Mouse (Mus musculus): ENCODE results near the gene Lpcat2. TPM values are rescaled to one million over a fixed set of nuclear protein-coding genes. Genes with fewer than 3 reads are reported as not detected.

Gene Lpcat2
- polyA plus RNA-seq, 1 experiment, result 0.01 TPM

- H3K79me2 ChIP-seq (ENCODE audit: control insufficient read depth, insufficient read depth), result no peaks in the 10 kb centered on the region
- TF ChIP-seq CTCF (IDR thresholded peaks at IDR 0.05; ENCODE audit: control insufficient read depth, insufficient read depth, insufficient read length) (no peak), USF1 (IDR thresholded peaks at IDR 0.05; ENCODE audit: low read depth) (no peak), CEBPB (IDR thresholded peaks at IDR 0.05; ENCODE audit: low read depth) (no peak), MYOG (IDR thresholded peaks at IDR 0.05; ENCODE audit: control insufficient read depth, extremely low read depth, insufficient read length) (no peak), MYOD1 (IDR thresholded peaks at IDR 0.05; ENCODE audit: control insufficient read depth, insufficient read length, low read depth) (no peak), FOSL1 (IDR thresholded peaks at IDR 0.05; ENCODE audit: insufficient read depth, low read length, poor library complexity, severe bottlenecking) (no peak), MAX (IDR thresholded peaks at IDR 0.05) (no peak)
- H3K4me3 ChIP-seq (ENCODE audit: insufficient read depth, poor library complexity, severe bottlenecking), result no peak overlapping the region
- H3ac ChIP-seq (ENCODE audit: control insufficient read depth, insufficient read length, low read depth), result no peak overlapping the region
- no peaks in the 10 kb centered on the region for H3K36me3 ChIP-seq (ENCODE audit: control insufficient read depth, insufficient read depth)
- no peaks in the 10 kb centered on the region for H3K79me3 ChIP-seq (ENCODE audit: low read depth)
- no peaks in the 10 kb centered on the region for H3K27me3 ChIP-seq (ENCODE audit: control insufficient read depth, insufficient read depth, insufficient read length)
These were observed 40.9 kb downstream of the Lpcat2 start for GRCm38 (mm10) chr8:92896056-92896455.

- Histone ChIP-seq H3K27me3 (ENCODE audit: control insufficient read depth, insufficient read depth, insufficient read length) (no peaks in the 10 kb centered on the region), H3K4me3 (ENCODE audit: insufficient read depth, poor library complexity, severe bottlenecking) (no peak overlapping the region), H3ac (ENCODE audit: control insufficient read depth, insufficient read length, low read depth) (no peak overlapping the region), H3K36me3 (ENCODE audit: control insufficient read depth, insufficient read depth) (no peaks in the 10 kb centered on the region), H3K79me2 (ENCODE audit: control insufficient read depth, insufficient read depth) (no peaks in the 10 kb centered on the region), H3K79me3 (ENCODE audit: low read depth) (no peaks in the 10 kb centered on the region)
- TF ChIP-seq USF1 (IDR thresholded peaks at IDR 0.05; ENCODE audit: low read depth) (no peak), MYOD1 (IDR thresholded peaks at IDR 0.05; ENCODE audit: control insufficient read depth, insufficient read length, low read depth) (no peak), FOSL1 (IDR thresholded peaks at IDR 0.05; ENCODE audit: insufficient read depth, low read length, poor library complexity, severe bottlenecking) (no peak), MAX (IDR thresholded peaks at IDR 0.05) (no peak), CTCF (IDR thresholded peaks at IDR 0.05; ENCODE audit: control insufficient read depth, insufficient read depth, insufficient read length) (no peak), CEBPB (IDR thresholded peaks at IDR 0.05; ENCODE audit: low read depth) (no peak), MYOG (IDR thresholded peaks at IDR 0.05; ENCODE audit: control insufficient read depth, extremely low read depth, insufficient read length) (no peak)
These were observed 41.5 kb downstream of the Lpcat2 start for GRCm38 (mm10) chr8:92896611-92897010.

- Histone ChIP-seq H3K27me3 (ENCODE audit: control insufficient read depth, insufficient read depth, insufficient read length) (no peaks in the 10 kb centered on the region), H3ac (ENCODE audit: control insufficient read depth, insufficient read length, low read depth) (no peak overlapping the region), H3K79me2 (ENCODE audit: control insufficient read depth, insufficient read depth) (no peaks in the 10 kb centered on the region), H3K36me3 (ENCODE audit: control insufficient read depth, insufficient read depth) (no peaks in the 10 kb centered on the region), H3K79me3 (ENCODE audit: low read depth) (no peaks in the 10 kb centered on the region), H3K4me3 (ENCODE audit: insufficient read depth, poor library complexity, severe bottlenecking) (no peak overlapping the region)
- no peak for TF ChIP-seq MYOG (IDR thresholded peaks at IDR 0.05; ENCODE audit: control insufficient read depth, extremely low read depth, insufficient read length)
- TF ChIP-seq MAX (IDR thresholded peaks at IDR 0.05), result no peak
- TF ChIP-seq CTCF (IDR thresholded peaks at IDR 0.05; ENCODE audit: control insufficient read depth, insufficient read depth, insufficient read length), result no peak
- TF ChIP-seq CEBPB (IDR thresholded peaks at IDR 0.05; ENCODE audit: low read depth), result no peak
- no peak for TF ChIP-seq USF1 (IDR thresholded peaks at IDR 0.05; ENCODE audit: low read depth)
- no peak for TF ChIP-seq FOSL1 (IDR thresholded peaks at IDR 0.05; ENCODE audit: insufficient read depth, low read length, poor library complexity, severe bottlenecking)
- TF ChIP-seq MYOD1 (IDR thresholded peaks at IDR 0.05; ENCODE audit: control insufficient read depth, insufficient read length, low read depth), result no peak
These were observed 42.7 kb downstream of the Lpcat2 start for GRCm38 (mm10) chr8:92897794-92898193.

- Histone ChIP-seq H3K79me2 (ENCODE audit: control insufficient read depth, insufficient read depth) (no peaks in the 10 kb centered on the region), H3K36me3 (ENCODE audit: control insufficient read depth, insufficient read depth) (no peaks in the 10 kb centered on the region), H3K27me3 (ENCODE audit: control insufficient read depth, insufficient read depth, insufficient read length) (no peaks in the 10 kb centered on the region), H3K4me3 (ENCODE audit: insufficient read depth, poor library complexity, severe bottlenecking) (no peak overlapping the region), H3K79me3 (ENCODE audit: low read depth) (no peaks in the 10 kb centered on the region), H3ac (ENCODE audit: control insufficient read depth, insufficient read length, low read depth) (no peak overlapping the region)
- no peak for TF ChIP-seq MYOG (IDR thresholded peaks at IDR 0.05; ENCODE audit: control insufficient read depth, extremely low read depth, insufficient read length)
- no peak for TF ChIP-seq CEBPB (IDR thresholded peaks at IDR 0.05; ENCODE audit: low read depth)
- TF ChIP-seq MYOD1 (IDR thresholded peaks at IDR 0.05; ENCODE audit: control insufficient read depth, insufficient read length, low read depth), result no peak
- no peak for TF ChIP-seq MAX (IDR thresholded peaks at IDR 0.05)
- no peak for TF ChIP-seq CTCF (IDR thresholded peaks at IDR 0.05; ENCODE audit: control insufficient read depth, insufficient read depth, insufficient read length)
- no peak for TF ChIP-seq USF1 (IDR thresholded peaks at IDR 0.05; ENCODE audit: low read depth)
- TF ChIP-seq FOSL1 (IDR thresholded peaks at IDR 0.05; ENCODE audit: insufficient read depth, low read length, poor library complexity, severe bottlenecking), result no peak
These were observed 44.5 kb downstream of the Lpcat2 start for GRCm38 (mm10) chr8:92899590-92899989.

GRCm38 (mm10) chr8:92901107-92901506, 46.0 kb downstream of the Lpcat2 start, which contains the start of gene Capns2:
Gene Capns2, plus strand, starts transcription at chr8:92901407.
- Histone ChIP-seq H3K79me3 (ENCODE audit: low read depth) (no peaks in the 10 kb centered on the region), H3K36me3 (ENCODE audit: control insufficient read depth, insufficient read depth) (no peaks in the 10 kb centered on the region), H3K4me3 (ENCODE audit: insufficient read depth, poor library complexity, severe bottlenecking) (no peak within 1 kb of the TSS), H3K79me2 (ENCODE audit: control insufficient read depth, insufficient read depth) (no peaks in the 10 kb centered on the region), H3K27me3 (ENCODE audit: control insufficient read depth, insufficient read depth, insufficient read length) (no peaks in the 10 kb centered on the region), H3ac (ENCODE audit: control insufficient read depth, insufficient read length, low read depth) (no peak within 1 kb of the TSS)
- no peak for TF ChIP-seq MYOG (IDR thresholded peaks at IDR 0.05; ENCODE audit: control insufficient read depth, extremely low read depth, insufficient read length)
- no peak for TF ChIP-seq CEBPB (IDR thresholded peaks at IDR 0.05; ENCODE audit: low read depth)
- TF ChIP-seq MYOD1 (IDR thresholded peaks at IDR 0.05; ENCODE audit: control insufficient read depth, insufficient read length, low read depth), result no peak
- TF ChIP-seq MAX (IDR thresholded peaks at IDR 0.05), result no peak
- TF ChIP-seq CTCF (IDR thresholded peaks at IDR 0.05; ENCODE audit: control insufficient read depth, insufficient read depth, insufficient read length), result no peak
- TF ChIP-seq USF1 (IDR thresholded peaks at IDR 0.05; ENCODE audit: low read depth), result no peak
- no peak for TF ChIP-seq FOSL1 (IDR thresholded peaks at IDR 0.05; ENCODE audit: insufficient read depth, low read length, poor library complexity, severe bottlenecking)

GRCm38 (mm10) chr8:92902981-92903380, 47.8 kb downstream of the Lpcat2 start:
- Histone ChIP-seq H3K79me3 (ENCODE audit: low read depth) (no peaks in the 10 kb centered on the region), H3K36me3 (ENCODE audit: control insufficient read depth, insufficient read depth) (no peaks in the 10 kb centered on the region), H3ac (ENCODE audit: control insufficient read depth, insufficient read length, low read depth) (no peak overlapping the region), H3K79me2 (ENCODE audit: control insufficient read depth, insufficient read depth) (no peaks in the 10 kb centered on the region), H3K4me3 (ENCODE audit: insufficient read depth, poor library complexity, severe bottlenecking) (no peak overlapping the region), H3K27me3 (ENCODE audit: control insufficient read depth, insufficient read depth, insufficient read length) (no peaks in the 10 kb centered on the region)
- TF ChIP-seq MYOG (IDR thresholded peaks at IDR 0.05; ENCODE audit: control insufficient read depth, extremely low read depth, insufficient read length), result no peak
- TF ChIP-seq MAX (IDR thresholded peaks at IDR 0.05), result no peak
- no peak for TF ChIP-seq USF1 (IDR thresholded peaks at IDR 0.05; ENCODE audit: low read depth)
- no peak for TF ChIP-seq MYOD1 (IDR thresholded peaks at IDR 0.05; ENCODE audit: control insufficient read depth, insufficient read length, low read depth)

Data from C2C12 (cell line).